1 mouse cellular context compared by ENCODE assay signal in genomic region chr12:4233572-4234508, GRCm38 (mm10).
TF ChIP-seq lines count a peak whose summit lies in the region.

Gene Ptrhd1 (plus strand): TSS chr12:4234027.
Gene Cenpo (minus strand): TSS chr12:4234294.

TF ChIP-seq in CH12.LX, 34 proteins besides CTCF, POLR2A, EP300 and RAD21 (continued from another document):
- TF ChIP-seq ZKSCAN1 (IDR thresholded peaks at IDR 0.05; ENCODE audit: borderline replicate concordance, low read depth, low read length) (no peak), JUN (IDR thresholded peaks at IDR 0.05; ENCODE audit: insufficient read depth, low read depth, low read length) (no peak), SIN3A (IDR thresholded peaks at IDR 0.05; ENCODE audit: low read length) (peak; percentile 98), USF1 (IDR thresholded peaks at IDR 0.05; ENCODE audit: low read depth, low read length) (no peak), E2F4 (IDR thresholded peaks at IDR 0.05; ENCODE audit: insufficient replicate concordance, low read depth, low read length) (peak; percentile 96), GABPA (IDR thresholded peaks at IDR 0.05; ENCODE audit: insufficient replicate concordance, low read depth, low read length) (peak; percentile 14; the same call in 1 of the 2 replicates)
TF ChIP-seq in CH12.LX: peak in this region for 17.
